Mouse (Mus musculus) heart, embryonic 10.5 days (tissue): ENCODE results near the gene Lsm10. TPM values are rescaled to one million over a fixed set of nuclear protein-coding genes. Genes with fewer than 3 reads are reported as not detected.

Experiments used
- DNase-seq: peaks from one replicate; pipeline ENCODE4 v3.0.0-alpha.2; 2017; ENCODE audit warnings: low spot score
- H3K27ac ChIP-seq: fragments of 300-500 bp; sonication (generic); 2 replicates; pipeline ENCODE4 v1.5.1; 2016; ENCODE audit warnings: mild to moderate bottlenecking
- H3K27me3 ChIP-seq: fragments of 300-500 bp; sonication (generic); 2 replicates; pipeline ENCODE4 v1.6.1; 2016; ENCODE audit warnings: mild to moderate bottlenecking; ENCODE audit not compliant: poor library complexity, insufficient read depth, severe bottlenecking
- H3K36me3 ChIP-seq: fragments of 300-500 bp; sonication (generic); 2 replicates; pipeline ENCODE4 v1.6.1; 2016; ENCODE audit warnings: mild to moderate bottlenecking, moderate library complexity
- H3K4me1 ChIP-seq: fragments of 300-500 bp; sonication (generic); 2 replicates; pipeline ENCODE4 v1.6.1; 2016; ENCODE audit warnings: mild to moderate bottlenecking
- H3K4me3 ChIP-seq: fragments of 300-500 bp; sonication (generic); 2 replicates; pipeline ENCODE4 v1.5.1; 2016; ENCODE audit warnings: mild to moderate bottlenecking, moderate library complexity
- H3K9me3 ChIP-seq: fragments of 300-500 bp; sonication (generic); 2 replicates; pipeline ENCODE4 v1.6.1; 2016; ENCODE audit warnings: mild to moderate bottlenecking, moderate library complexity
- WGBS: fragments of 180-500 bp; shearing (Covaris S2); methylation state at CpG from one replicate; pipeline ENCODE4 v1.1.7; 2016; 5-methylcytosine and 5-hydroxymethylcytosine counted together
- polyA plus RNA-seq: library from polyadenylated mRNA; unstranded; fragments of >200 nt; fragmentation: Nextera tagmentation; extraction: Ambion mirVana; gene quantifications from 2 replicates; pipeline ENCODE4 v1.2.1, GENCODE M21; 2016

Lsm10 gene
- polyA plus RNA-seq, 1 experiment from 2014 or later = 47.7 TPM

DNA sequence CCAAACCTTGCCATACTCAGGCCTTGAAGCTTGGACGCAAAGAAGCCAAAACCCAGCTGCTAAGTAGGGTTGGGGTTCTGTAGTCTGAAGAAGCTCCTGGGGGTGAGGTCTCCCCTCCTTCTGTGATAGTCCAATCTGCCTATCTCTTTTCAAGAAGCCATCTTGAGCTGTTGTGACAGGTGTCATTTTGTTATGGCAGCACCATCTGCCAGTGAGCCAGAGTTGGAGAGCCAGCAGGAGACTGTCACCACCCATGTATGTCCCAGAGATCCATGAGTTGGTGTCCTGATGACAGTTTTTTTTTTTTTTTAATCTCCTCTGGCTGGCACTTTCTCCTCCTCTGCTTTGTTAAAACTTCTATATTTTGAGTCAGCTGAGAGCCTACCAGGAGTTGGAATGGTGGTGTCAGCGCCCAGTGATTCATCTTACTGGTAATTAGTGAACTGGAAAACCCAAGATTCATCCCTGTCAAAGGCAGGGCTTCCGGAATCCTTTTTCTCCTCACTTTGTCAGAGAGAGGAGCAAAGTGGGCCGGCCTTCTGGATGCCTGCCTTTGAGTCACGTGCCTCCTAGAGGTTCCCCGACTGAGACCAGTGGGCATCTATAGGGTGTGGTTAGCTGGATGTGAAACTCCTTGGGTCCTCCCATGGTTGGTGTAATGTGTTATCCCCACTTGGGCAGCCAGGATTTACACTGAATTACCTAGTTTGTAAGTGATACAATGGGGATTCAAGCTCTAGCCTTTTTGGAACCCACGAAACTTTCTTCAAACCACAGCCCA lies 5.8 kb downstream of the Lsm10 start:
- H3K4me1 ChIP-seq = peaks cover 68% of the 10 kb centered on the region
- peaks cover 19% of the 10 kb centered on the region for H3K36me3 ChIP-seq
- 45% methylated on average over 7 of the region's 7 CpGs for WGBS
- no peaks in the 10 kb centered on the region for H3K27me3 ChIP-seq
- peak overlapping the region; percentile 93 for H3K27ac ChIP-seq
- H3K9me3 ChIP-seq = no peaks in the 10 kb centered on the region
- DNase-seq = no peak
- H3K4me3 ChIP-seq = peak overlapping the region; percentile 98

DNA sequence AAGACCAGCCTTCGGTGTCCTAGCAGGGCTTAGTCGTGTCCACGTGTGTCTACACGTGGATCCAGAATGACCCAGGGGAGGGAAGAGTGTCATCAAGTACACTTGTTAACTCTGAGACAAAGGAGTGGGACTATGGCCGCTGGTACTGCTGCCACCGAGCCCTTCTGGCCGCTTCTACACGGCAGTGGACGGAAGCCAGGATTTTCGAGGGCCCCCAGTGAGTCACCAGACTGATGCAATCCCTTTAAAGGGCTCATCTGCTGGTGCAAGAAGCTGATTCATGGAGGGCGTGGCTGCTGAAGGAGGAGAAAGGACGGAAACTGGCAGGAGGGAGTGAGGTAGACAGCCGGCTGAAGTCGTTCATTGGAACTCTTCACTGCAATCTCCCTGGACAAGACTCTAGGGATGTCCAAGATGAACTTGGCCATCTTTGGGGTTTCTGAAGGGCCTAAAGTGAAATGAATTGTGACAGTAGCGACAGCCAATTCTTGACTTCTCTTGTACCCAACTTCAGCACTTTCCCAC lies 6.7 kb downstream of the Lsm10 start:
- WGBS = 2% methylated on average over 15 of the region's 15 CpGs
- Histone ChIP-seq H3K9me3 (no peaks in the 10 kb centered on the region), H3K36me3 (peaks cover 14% of the 10 kb centered on the region), H3K4me1 (peaks cover 74% of the 10 kb centered on the region), H3K27me3 (no peaks in the 10 kb centered on the region), H3K27ac (peak overlapping the region; percentile 93), H3K4me3 (peak overlapping the region; percentile 98)
- DNase-seq = peak; percentile 96

DNA sequence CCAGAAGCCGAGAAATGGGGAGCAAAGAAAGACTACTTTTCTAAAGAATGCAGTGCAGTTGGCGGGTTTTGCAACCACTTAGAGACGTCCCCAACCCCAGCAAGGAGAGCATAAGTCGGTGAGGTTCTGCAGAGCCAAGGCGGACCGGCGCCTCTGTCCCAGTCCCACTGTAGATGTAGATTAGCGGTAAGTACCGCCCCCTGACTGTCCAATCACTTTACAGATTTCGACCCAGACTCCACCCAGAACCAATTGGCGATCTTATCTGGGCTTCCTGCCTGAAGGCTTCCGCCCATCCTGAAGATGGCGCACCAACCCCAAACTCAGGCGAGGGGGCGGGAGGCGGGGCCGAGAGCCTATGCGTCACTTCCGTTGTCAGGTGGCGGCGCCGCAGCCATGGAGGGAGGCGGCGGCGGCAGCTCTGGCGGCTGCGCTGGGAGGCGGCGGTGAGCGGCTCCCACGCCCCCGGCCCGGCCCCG lies 7.2 kb downstream of the Lsm10 start, which contains the start of gene Stk40:
TSS of gene Stk40 (plus strand) at position 368 of the 479 bp plus-strand sequence.
- H3K4me1 ChIP-seq = peaks cover 77% of the 10 kb centered on the region
- DNase-seq = peak; percentile 98
- under 1% methylated on average over 34 of the region's 34 CpGs for WGBS
- H3K36me3 ChIP-seq = peaks cover 9% of the 10 kb centered on the region
- H3K27ac ChIP-seq = peak within 1 kb of the TSS; percentile 93
- peak within 1 kb of the TSS; percentile 98 for H3K4me3 ChIP-seq
- no peaks in the 10 kb centered on the region for H3K9me3 ChIP-seq
- no peaks in the 10 kb centered on the region for H3K27me3 ChIP-seq

DNA sequence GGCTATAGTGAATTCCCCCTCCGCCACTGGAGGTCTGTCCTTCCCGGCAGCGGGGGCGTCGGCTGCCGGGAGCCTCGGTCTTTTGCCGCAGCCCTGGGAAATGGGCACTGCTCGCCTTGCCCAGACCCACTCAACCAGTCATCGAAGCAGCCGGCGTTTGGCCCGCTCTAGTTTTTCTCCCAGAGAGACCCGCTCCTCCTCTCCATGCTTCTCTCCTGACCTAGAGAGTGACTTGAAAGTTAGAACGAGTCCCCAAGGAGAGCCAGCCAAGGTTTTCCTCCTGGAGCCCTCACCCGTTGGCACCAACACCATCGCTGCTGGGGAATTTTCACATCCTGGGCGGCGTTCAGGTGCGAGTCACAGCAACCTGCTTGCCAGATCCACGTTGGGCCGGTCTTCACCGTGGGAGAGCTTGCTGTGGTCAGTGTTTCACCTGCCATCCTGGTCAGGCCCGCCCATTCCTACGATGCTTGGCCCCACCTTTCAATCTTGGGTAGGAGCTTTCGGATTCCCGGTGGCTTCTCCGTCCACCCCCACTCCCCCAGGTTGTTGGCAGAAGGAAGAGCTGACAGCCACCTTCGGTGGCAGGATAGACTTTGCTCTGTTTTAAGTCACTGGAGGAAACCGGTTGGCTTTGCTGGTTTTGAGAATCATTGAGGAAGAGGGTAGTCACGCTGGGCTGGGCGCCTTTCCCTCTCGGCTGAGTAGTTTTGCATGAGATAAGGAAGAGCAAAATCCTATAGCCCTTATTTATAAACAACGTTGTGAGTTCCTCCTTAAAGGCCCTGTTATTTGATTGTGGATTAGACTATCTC lies 8.0 kb downstream of the Lsm10 start:
- WGBS = 1% methylated on average over 34 of the region's 34 CpGs
- no peaks in the 10 kb centered on the region for H3K27me3 ChIP-seq
- H3K36me3 ChIP-seq = peaks cover 3% of the 10 kb centered on the region; the same call in 1 of the 2 replicates
- no peaks in the 10 kb centered on the region for H3K9me3 ChIP-seq
- peak overlapping the region; percentile 98 for H3K4me3 ChIP-seq
- H3K27ac ChIP-seq = peak overlapping the region; percentile 93
- peaks cover 78% of the 10 kb centered on the region for H3K4me1 ChIP-seq
- DNase-seq = no peak

DNA sequence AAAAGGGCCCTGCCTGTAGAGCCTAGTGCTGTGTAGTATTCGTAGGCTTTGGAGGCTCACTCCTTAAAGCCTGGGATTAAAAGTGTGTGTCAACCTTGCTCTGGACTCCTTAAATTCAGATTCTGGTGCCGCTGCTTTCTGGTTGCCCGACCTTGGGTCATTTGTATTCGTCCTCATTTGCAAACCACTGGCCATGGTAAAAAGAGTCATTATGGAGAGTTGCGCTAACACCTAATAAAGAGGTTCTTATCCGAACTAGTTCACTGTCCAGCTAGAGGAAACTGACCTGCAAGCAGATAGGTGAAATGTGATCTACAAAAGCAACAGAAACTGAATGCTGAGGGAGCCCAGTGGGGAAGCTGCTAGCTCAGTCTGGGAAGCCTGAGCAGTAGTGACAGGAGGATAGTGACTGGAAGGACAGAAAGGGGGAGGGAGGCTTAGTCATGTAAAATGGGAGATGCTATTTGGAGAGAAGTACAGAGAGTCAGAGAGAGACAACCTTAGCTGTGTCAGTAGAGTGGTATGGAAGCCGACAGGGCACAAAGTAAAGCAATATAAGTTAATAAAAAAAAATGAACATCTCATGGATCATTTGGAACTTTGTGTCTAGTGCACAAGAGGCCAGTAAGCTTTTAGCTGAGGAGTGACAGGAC lies 8.8 kb downstream of the Lsm10 start:
- Histone ChIP-seq H3K4me1 (peaks cover 78% of the 10 kb centered on the region), H3K36me3 (no peaks in the 10 kb centered on the region), H3K27me3 (no peaks in the 10 kb centered on the region), H3K4me3 (peak overlapping the region; percentile 98), H3K9me3 (no peaks in the 10 kb centered on the region), H3K27ac (no peak overlapping the region)
- WGBS = 59% methylated on average over 7 of the region's 7 CpGs
- DNase-seq = no peak

DNA sequence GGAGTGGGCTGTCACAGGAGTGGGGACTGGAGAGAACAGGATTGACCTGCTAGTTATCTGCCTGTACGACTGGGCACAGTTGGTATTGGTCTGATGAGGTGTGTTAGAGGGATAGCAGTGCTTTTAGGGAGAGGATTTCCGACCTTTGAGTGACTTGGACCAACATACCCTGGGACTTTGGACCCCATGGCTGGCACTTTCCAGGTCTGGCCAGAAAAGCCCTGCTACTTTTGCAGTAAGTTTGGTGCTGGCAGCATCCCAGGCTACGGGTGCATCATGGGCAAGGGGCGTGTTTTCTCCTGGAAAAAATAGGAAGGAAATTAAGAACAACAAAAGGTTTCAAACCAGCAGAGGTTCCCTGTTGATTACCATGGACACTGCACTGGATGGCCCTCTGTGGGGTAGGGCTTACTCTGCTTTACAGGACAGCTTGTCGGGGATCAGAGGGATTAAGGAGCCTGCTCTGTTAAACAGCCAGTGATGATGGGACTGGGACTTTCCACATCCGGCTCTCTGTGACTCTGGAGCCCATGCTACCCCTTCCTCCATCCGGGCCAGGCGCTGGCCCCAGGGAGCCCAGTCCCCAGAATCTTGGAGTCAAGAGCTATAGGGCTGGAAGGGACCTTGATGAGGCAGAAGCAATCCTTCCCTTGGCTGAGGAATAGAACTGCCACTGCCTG lies 11.8 kb downstream of the Lsm10 start:
- no peak for DNase-seq
- Histone ChIP-seq H3K36me3 (no peaks in the 10 kb centered on the region), H3K9me3 (no peaks in the 10 kb centered on the region), H3K27me3 (no peaks in the 10 kb centered on the region), H3K4me3 (peak overlapping the region; percentile 18; the same call in 1 of the 2 replicates), H3K4me1 (peaks cover 83% of the 10 kb centered on the region), H3K27ac (peak overlapping the region; percentile 83)
- WGBS = 51% methylated on average over 8 of the region's 8 CpGs

DNA sequence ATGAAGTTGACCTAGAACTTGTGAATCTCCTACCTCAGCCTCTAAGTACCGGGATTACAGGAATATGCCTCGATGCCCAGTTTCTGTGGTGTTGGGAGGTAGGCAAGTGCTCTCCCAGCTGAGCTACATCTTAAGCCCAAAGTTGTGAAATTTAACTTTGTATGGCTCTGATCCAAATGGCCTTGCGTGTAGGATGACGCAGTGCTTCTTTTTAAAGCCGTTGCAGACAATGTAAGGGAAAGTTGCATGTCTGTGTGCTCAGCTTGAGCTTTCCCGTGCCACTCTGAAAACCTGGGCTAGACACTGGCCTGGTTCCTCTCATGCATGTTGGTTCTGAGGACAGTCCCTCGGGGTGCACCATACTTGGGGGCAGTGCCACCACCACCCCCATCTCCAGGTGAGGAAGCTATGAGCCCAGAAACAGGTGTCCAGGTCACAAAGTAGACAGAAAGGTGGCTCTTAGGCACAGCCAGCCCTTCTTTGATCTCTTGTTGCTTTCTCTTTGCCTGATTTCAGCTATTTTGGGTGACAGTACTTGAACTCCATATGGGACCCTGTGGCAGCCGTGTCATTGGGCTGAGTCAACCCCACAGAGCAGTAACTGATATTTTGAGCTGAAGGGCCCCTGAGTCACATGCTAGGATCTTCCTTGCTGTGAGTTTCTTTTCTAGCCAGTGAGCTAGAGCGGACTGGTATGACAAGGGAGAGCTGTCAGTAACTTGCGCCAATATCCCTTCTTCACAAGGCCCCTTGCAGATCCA lies 13.4 kb downstream of the Lsm10 start:
- no peak for DNase-seq
- H3K4me1 ChIP-seq = peaks cover 87% of the 10 kb centered on the region
- H3K27me3 ChIP-seq = no peaks in the 10 kb centered on the region
- H3K4me3 ChIP-seq = peak overlapping the region; percentile 36
- H3K27ac ChIP-seq = peak overlapping the region; percentile 83
- WGBS = 65% methylated on average over 10 of the region's 10 CpGs
- H3K9me3 ChIP-seq = no peaks in the 10 kb centered on the region
- no peaks in the 10 kb centered on the region for H3K36me3 ChIP-seq

DNA sequence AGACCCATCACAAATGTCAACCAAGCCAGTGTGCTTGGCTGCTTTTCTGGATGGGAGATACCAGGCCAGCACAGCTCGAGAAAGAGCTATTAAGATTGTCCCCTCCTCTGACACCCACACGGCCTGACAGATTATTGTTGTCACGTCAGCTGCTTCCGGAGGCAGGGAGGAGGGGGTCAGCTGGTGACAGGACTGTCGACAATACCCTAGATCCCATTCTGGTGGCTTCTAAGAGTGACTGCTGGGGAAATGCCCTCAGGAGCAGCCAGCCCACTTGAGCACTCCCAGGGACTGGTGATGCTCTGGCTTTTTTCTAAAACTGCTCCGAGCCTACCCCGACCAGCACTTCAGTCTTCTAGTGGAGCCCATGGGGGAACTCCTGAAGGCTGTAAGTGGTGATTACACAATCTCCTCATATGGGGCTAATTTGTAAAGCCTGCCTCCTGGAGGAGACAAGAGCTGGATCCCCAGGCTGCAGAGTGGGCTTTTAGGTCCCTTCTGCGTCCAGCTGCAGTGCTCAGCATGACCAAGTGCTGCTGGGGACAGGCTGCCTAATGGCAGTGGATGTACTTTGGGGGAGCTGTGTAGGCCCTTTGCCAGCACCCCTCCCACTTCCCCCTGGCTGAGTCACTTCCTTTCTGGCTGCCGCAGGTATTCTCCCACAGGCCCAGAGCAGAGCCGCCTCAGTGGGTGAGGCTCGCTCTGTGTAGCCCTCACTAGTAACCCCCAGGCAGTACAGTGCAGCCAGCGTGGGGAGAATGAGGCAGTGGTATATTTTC lies 14.1 kb downstream of the Lsm10 start:
- WGBS = 6% methylated on average over 12 of the region's 12 CpGs
- H3K27ac ChIP-seq = peak overlapping the region; percentile 83
- no peaks in the 10 kb centered on the region for H3K27me3 ChIP-seq
- H3K9me3 ChIP-seq = no peaks in the 10 kb centered on the region
- DNase-seq = peak; percentile 92
- H3K36me3 ChIP-seq = no peaks in the 10 kb centered on the region
- H3K4me1 ChIP-seq = peaks cover 82% of the 10 kb centered on the region
- peak overlapping the region; percentile 36 for H3K4me3 ChIP-seq

DNA sequence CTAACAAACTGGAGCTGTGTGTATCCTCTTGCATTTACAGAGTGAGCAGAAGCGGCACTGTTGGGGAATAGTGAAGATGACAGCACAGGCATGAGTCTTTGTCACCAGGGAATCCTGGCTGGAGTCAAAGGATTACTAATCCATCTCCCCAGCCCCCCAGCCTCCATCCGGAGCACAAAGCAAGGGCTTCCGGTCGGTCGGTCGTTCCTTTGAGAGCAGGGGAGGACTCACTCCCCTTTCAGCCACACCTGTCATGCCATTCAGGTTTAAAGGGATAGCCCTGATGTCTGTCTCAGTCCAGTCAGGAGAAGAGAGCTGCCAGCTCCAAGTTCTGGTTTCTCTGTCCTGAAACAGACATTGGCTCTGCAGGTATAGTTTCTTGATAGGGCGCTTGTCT lies 14.7 kb downstream of the Lsm10 start:
- Histone ChIP-seq H3K27me3 (no peaks in the 10 kb centered on the region), H3K4me1 (peaks cover 82% of the 10 kb centered on the region), H3K27ac (peak overlapping the region; percentile 83), H3K9me3 (no peaks in the 10 kb centered on the region), H3K4me3 (peak overlapping the region; percentile 36), H3K36me3 (no peaks in the 10 kb centered on the region)
- 18% methylated on average over 7 of the region's 7 CpGs for WGBS
- no peak for DNase-seq

DNA sequence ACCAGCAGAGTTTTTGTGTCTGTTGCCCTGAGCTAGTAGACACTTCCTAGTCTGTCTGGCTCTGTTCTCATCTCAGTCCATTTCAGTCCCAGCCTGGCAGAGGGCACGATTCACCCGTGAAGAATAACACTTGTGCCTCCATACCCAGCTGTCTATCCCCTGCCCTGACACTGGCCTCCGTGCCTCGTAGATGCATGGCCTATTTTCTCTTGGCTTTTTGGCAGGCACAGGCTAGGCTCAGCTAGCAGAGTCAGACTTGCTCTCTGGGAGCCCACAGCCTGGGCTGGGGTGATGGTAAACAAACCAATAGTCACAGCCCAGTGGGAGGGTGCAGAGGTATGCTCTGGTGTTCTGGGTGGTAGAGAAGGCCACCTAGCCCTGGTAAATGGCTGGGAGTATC lies 16.8 kb downstream of the Lsm10 start:
- no peaks in the 10 kb centered on the region for H3K27me3 ChIP-seq
- 73% methylated on average over 4 of the region's 4 CpGs for WGBS
- no peak overlapping the region for H3K4me3 ChIP-seq
- no peak overlapping the region for H3K27ac ChIP-seq
- H3K9me3 ChIP-seq = no peaks in the 10 kb centered on the region
- peaks cover 6% of the 10 kb centered on the region; the same call in 1 of the 2 replicates for H3K36me3 ChIP-seq
- H3K4me1 ChIP-seq = peaks cover 64% of the 10 kb centered on the region
- no peak for DNase-seq

DNA sequence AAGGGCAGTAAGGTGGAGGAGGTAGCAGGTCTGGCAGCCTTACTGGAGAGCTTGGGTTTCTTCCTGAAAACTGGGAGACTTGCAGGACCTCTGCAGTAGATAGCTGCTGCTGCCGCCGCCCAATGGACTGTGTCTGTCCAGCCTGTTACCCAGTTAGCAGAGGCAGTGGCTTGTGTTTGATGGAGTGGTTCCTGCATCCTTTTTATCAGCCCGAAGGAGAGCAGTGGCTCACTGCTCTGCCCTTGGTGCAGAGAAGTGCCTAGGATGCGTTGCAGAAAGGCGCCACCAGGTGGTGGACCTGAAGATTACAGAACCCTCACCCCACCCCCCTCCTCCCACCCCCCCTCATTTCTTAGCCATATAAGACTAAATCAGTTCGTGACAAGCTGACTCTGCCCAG lies 17.5 kb downstream of the Lsm10 start:
- H3K36me3 ChIP-seq = peaks cover 6% of the 10 kb centered on the region; the same call in 1 of the 2 replicates
- WGBS = 12% methylated on average over 6 of the region's 6 CpGs
- H3K4me1 ChIP-seq = peaks cover 57% of the 10 kb centered on the region

More for the DNA sequence above, 17.5 kb downstream of the Lsm10 start:
- no peak overlapping the region for H3K4me3 ChIP-seq
- no peaks in the 10 kb centered on the region for H3K9me3 ChIP-seq
- no peak for DNase-seq
- no peaks in the 10 kb centered on the region for H3K27me3 ChIP-seq
- H3K27ac ChIP-seq = no peak overlapping the region; the same call in 1 of the 2 replicates
